Mouse (Mus musculus) left cerebral cortex, adult 18-20 months (tissue): ENCODE measurements around the gene Slc35c1. TPM values are rescaled to one million over a fixed set of nuclear protein-coding genes. Genes with fewer than 3 reads are reported as not detected.

Source experiments
- DNase-seq, 2 experiments: peaks; one replicate each; pipeline ENCODE4 v3.0.0; 2021 to 2022; ENCODE audit warnings: low spot score in 2 of 2, mixed read lengths in 1 of 2
- total RNA-seq, 2 experiments: library from RNA; stranded (reverse); gene quantifications; 2 replicates each; pipeline ENCODE4 v1.2.3; 2021

Gene Slc35c1
- total RNA-seq, 2 experiments from 2014 or later = 15.9 to 18.0 TPM

- no peak for DNase-seq
These were observed 51.9 kb downstream of the Slc35c1 start for GRCm38 (mm10) chr2:92408309-92409045.

- no peak for DNase-seq
These were observed 54.7 kb downstream of the Slc35c1 start for GRCm38 (mm10) chr2:92405687-92406086.

- DNase-seq = no peak
These were observed 55.6 kb downstream of the Slc35c1 start for GRCm38 (mm10) chr2:92404737-92405136.

GRCm38 (mm10) chr2:92403776-92404319 lies 56.5 kb downstream of the Slc35c1 start:
- DNase-seq = no peak

Other genes starting within 250 kb of the Slc35c1 start
- gene Pex16, start 85.9 kb downstream of the Slc35c1 start, total RNA-seq = 10 to 100 TPM; 27.3 to 29.1 TPM
- gene Large2, start 85.7 kb downstream of the Slc35c1 start, total RNA-seq = 1 to 10 TPM in 1 of 2 experiments, not detected in 1; 1.0 TPM
- gene 1700029I15Rik, start 78.0 kb downstream of the Slc35c1 start, total RNA-seq = 1 to 10 TPM; 3.8 to 5.9 TPM
- 100 to 1,000 TPM; 345 to 351 TPM for gene Mapk8ip1, start 59.3 kb downstream of the Slc35c1 start, total RNA-seq
- gene Cry2, start 26.5 kb downstream of the Slc35c1 start, total RNA-seq = 100 to 1,000 TPM; 124 to 136 TPM
- 100 to 1,000 TPM; 257 to 267 TPM for gene Chst1, start 139.2 kb upstream of the Slc35c1 start, total RNA-seq